Mouse (Mus musculus): ENCODE measurements at regions not wholly inside any gene's neighbourhood (a gene's known extent, or its start where the extent isn't known, plus 50 kb on each side); places are given as distances from the start of the nearest gene placed in this dataset.

GRCm38 (mm10) chr4:39926594-39926993 is 216.3 kb upstream of the Aco1 start:
- TF ChIP-seq KAT2A (IDR thresholded peaks at IDR 0.05; ENCODE audit: insufficient replicate concordance, low read length): no peak
- TF ChIP-seq POLR2A (IDR thresholded peaks at IDR 0.05; ENCODE audit: low read depth, low read length): no peak
- no peak for TF ChIP-seq CTCF (conservative IDR thresholded peaks at IDR 0.05 in 1 of 2, IDR thresholded peaks at IDR 0.05 in 1 of 2; ENCODE audit: low read depth in 2 of 2, low read length in 2 of 2)
- no peak for TF ChIP-seq RAD21 (IDR thresholded peaks at IDR 0.05; ENCODE audit: low read depth, low read length)
